Mouse (Mus musculus): ENCODE data around the gene Gm21854. TPM values are rescaled to one million over a fixed set of nuclear protein-coding genes. Genes with fewer than 3 reads are reported as not detected.
"Not testable (repeated sequence)": the region's sequence is repeated elsewhere in the genome, so short reads cannot be mapped to it uniquely, and the experiment has no call there.

Gene Gm21854
- polyA plus RNA-seq (2015; fragmentation: Nextera tagmentation; extraction: Ambion mirVana), result not detected in 2 replicates

DNA sequence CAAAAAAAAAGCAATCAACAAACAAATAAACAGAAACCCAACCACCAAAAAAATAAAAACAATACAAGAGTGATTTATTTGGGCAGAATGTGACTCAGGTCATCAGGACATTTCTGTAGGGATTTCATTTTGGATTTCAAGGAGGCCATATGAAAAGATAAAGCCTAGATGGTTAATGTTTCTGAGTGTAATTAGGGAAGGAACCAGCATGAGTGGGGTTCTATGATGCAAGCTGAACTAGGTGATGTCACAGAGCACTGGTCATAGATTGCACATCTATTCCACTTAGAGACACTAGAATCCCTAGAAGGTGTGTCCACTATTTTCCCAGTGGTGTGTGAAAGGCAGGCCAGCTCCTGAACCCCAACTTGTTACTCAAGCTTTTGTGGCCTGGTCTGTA lies at the start of gene Gm21854:
Gene Gm21854 (plus strand): TSS at position 301 of the 400 bp plus-strand sequence.
- not testable (repeated sequence) for H3K27me3 ChIP-seq; H3K9ac ChIP-seq; H3K27ac ChIP-seq; H3K4me1 ChIP-seq; H3K36me3 ChIP-seq; H3K4me2 ChIP-seq; H3K4me3 ChIP-seq; ATAC-seq (ENCODE audit: borderline replicate concordance, extremely low read depth, low FRiP score, low TSS enrichment); H3K9me3 ChIP-seq

Other genes starting within 250 kb of the Gm21854 start
- not detected in 2 replicates for gene Gm20914, start 69.0 kb downstream of the Gm21854 start, polyA plus RNA-seq (2015; fragmentation: Nextera tagmentation; extraction: Ambion mirVana)
- not detected in 2 replicates for gene Gm28171, start 136.4 kb downstream of the Gm21854 start, polyA plus RNA-seq (2015; fragmentation: Nextera tagmentation; extraction: Ambion mirVana)

All from lung, embryonic 15.5 days (tissue).